Mouse (Mus musculus) heart, postnatal 0 days (tissue): ENCODE data around the gene Dhx29.

ENCODE experiments used
- CTCF ChIP-seq: IDR thresholded peaks from 2 replicates; pipeline ENCODE4 v1.5.1; 2016; ENCODE audit warnings: antibody characterized with exemption, control low read depth, low read depth
- EP300 ChIP-seq: IDR thresholded peaks from 2 replicates; pipeline ENCODE4 v1.6.1; 2016; ENCODE audit warnings: antibody characterized with exemption, low read depth

GRCm38 (mm10) chr13:112989541-112989940, 62.3 kb downstream of the Dhx29 start:
- TF ChIP-seq CTCF (no peak), EP300 (no peak)
